Mouse (Mus musculus) ES-E14 (cell line): ENCODE results near the gene Ramp2.

Experiments
- CHD2 ChIP-seq: IDR thresholded peaks from 2 replicates; pipeline ENCODE4 v1.6.1; 2014; ENCODE audit warnings: mild to moderate bottlenecking, low read depth, low read length, inconsistent platforms
- HCFC1 ChIP-seq: IDR thresholded peaks from 2 replicates; pipeline ENCODE4 v1.6.1; 2012; ENCODE audit warnings: low read length, inconsistent platforms, borderline replicate concordance; ENCODE audit not compliant: insufficient read depth
- MAFK ChIP-seq: IDR thresholded peaks from 2 replicates; pipeline ENCODE4 v1.6.1; 2014; ENCODE audit warnings: mild to moderate bottlenecking, low read depth, low read length, inconsistent platforms; ENCODE audit not compliant: insufficient read depth
- ZC3H11A ChIP-seq: IDR thresholded peaks from 2 replicates; pipeline ENCODE4 v1.6.1; 2012; ENCODE audit warnings: low read depth, mild to moderate bottlenecking, inconsistent platforms, low read length, borderline replicate concordance
- ZNF384 ChIP-seq: IDR thresholded peaks from 2 replicates; pipeline ENCODE4 v1.6.1; 2012; ENCODE audit warnings: low read depth, low read length, inconsistent platforms

GRCm38 (mm10) chr11:101255826-101256775, 10.3 kb downstream of the Ramp2 start:
- TF ChIP-seq HCFC1 = no peak
- no peak for TF ChIP-seq CHD2
- no peak for TF ChIP-seq MAFK
- TF ChIP-seq ZNF384 = no peak
- TF ChIP-seq ZC3H11A = no peak
